Comparison of ENCODE assay signal across 9 mouse cellular contexts in the genomic region with DNA sequence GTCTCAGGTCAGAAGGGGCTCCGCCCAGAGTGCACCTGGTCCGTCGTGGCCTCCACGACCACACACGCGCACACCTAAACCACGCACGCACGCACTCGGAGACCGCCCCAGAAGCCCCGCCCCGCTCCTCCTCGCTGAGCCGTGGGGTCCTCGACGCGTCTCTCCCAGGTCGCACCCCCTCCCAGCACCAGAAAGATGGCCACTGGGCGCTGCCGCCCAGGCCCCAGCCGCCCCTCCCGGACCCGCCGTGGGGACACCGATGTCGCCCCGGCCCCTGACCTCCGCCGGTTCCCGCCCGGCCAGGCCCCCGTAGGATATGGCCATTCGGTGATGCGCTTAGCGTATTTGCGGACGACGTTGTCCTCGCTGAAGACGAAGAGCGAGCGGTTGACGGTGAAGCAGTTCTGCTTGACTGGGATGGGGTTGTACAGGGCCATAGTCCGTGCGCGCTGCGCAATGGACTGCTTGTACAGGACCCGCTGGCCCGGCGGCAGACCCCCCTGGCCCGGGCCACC. TPM values are rescaled to one million over a fixed set of nuclear protein-coding genes. Genes with fewer than 3 reads are reported as not detected.
DNase-seq lines count a peak whose midpoint lies in the region; ATAC-seq and TF ChIP-seq lines count a peak whose summit lies in the region.
"Had no signal": no experiment of that assay in that cellular context is flagged by ENCODE, and none has a peak within 500 bp of the region (broad histone marks: within the 10 kb centered on the region; RNA-seq: fewer than 3 reads in every experiment).

No protein-coding gene starts in this region.

- peak overlapping the region; percentile 94 for H3K4me2 ChIP-seq in heart, embryonic 14.5 days (ENCODE audit: low read length)
- H3K4me2 ChIP-seq in forebrain, embryonic 11.5 days (ENCODE audit: low read depth, low read length, severe bottlenecking), result peak overlapping the region; percentile 98
- H3K4me2 ChIP-seq in midbrain, embryonic 13.5 days (replicated peaks), result peak overlapping the region; percentile 94

- TF ChIP-seq POLR2A in bone marrow macrophage, adult 2 months (IDR thresholded peaks at IDR 0.05; ENCODE audit: borderline replicate concordance, low read depth, low read length), result no peak

- H3K9me3 ChIP-seq in heart, embryonic 14.5 days (ENCODE audit: control insufficient read depth, low read length), result no peaks in the 10 kb centered on the region
- no peaks in the 10 kb centered on the region for H3K9me3 ChIP-seq in forebrain, embryonic 11.5 days (ENCODE audit: control insufficient read depth, low read length)
- no peaks in the 10 kb centered on the region for H3K9me3 ChIP-seq in midbrain, embryonic 13.5 days

- H3K4me3 ChIP-seq in heart, embryonic 14.5 days (ENCODE audit: control insufficient read depth in 1 of 2, insufficient read depth in 1 of 2, low read depth in 1 of 2, low read length in 2 of 2), result peak overlapping the region; percentile 39 to 52
- peak overlapping the region; percentile 76 for H3K4me3 ChIP-seq in bone marrow macrophage, adult 2 months (ENCODE audit: insufficient read depth, low read length)
- H3K4me3 ChIP-seq in forebrain, embryonic 11.5 days (ENCODE audit: low read depth, low read length), result peak overlapping the region; percentile 59
- H3K4me3 ChIP-seq in midbrain, embryonic 13.5 days (replicated peaks), result peak overlapping the region; percentile 78

- no peak overlapping the region for H3K27ac ChIP-seq in heart, embryonic 14.5 days (replicated peaks in 1 of 2; ENCODE audit: control insufficient read depth in 1 of 2, insufficient read depth in 1 of 2, low read depth in 2 of 2, low read length in 2 of 2)
- H3K27ac ChIP-seq in bone marrow macrophage, adult 2 months (ENCODE audit: insufficient read depth, low read depth, low read length), result no peak overlapping the region
- no peak overlapping the region for H3K27ac ChIP-seq in forebrain, embryonic 11.5 days (ENCODE audit: low read depth, low read length)
- H3K27ac ChIP-seq in midbrain, embryonic 13.5 days, result peak overlapping the region; percentile 84

- H3K27me3 ChIP-seq in heart, embryonic 14.5 days (ENCODE audit: control insufficient read depth, insufficient read depth, low read length), result peaks cover 41% of the 10 kb centered on the region
- peaks cover 18% of the 10 kb centered on the region for H3K27me3 ChIP-seq in forebrain, embryonic 11.5 days (ENCODE audit: control insufficient read depth, insufficient read depth, low read length)
- peaks cover 18% of the 10 kb centered on the region for H3K27me3 ChIP-seq in midbrain, embryonic 13.5 days

- 0 out of 2 replicates have a peak, but pooled peaks have one; percentile 6 for ATAC-seq in heart, embryonic 14.5 days (ENCODE audit: insufficient number of reproducible peaks, insufficient read depth, low FRiP score, low read depth)
- ATAC-seq in forebrain, embryonic 11.5 days (replicated peaks; ENCODE audit: low FRiP score), result peak; percentile 68
- peak; percentile 75 for ATAC-seq in midbrain, embryonic 13.5 days

- under 1% methylated on average over 49 of the region's 52 CpGs for WGBS in heart, embryonic 14.5 days
- under 1% methylated on average over 52 of the region's 52 CpGs for WGBS in forebrain, embryonic 11.5 days
- WGBS in midbrain, embryonic 13.5 days, result under 1% methylated on average over 52 of the region's 52 CpGs

- no peak for TF ChIP-seq CTCF in bone marrow macrophage, adult 2 months (IDR thresholded peaks at IDR 0.05; ENCODE audit: low read depth, low read length)

- intact Hi-C loops in heart, postnatal 14 days (cut with DNase I), result no loop called here

- no peaks in the 10 kb centered on the region for H3K36me3 ChIP-seq in heart, embryonic 14.5 days (ENCODE audit: control insufficient read depth, insufficient read depth, low read length)
- no peaks in the 10 kb centered on the region for H3K36me3 ChIP-seq in forebrain, embryonic 11.5 days (ENCODE audit: control insufficient read depth, insufficient read depth, low read length)
- H3K36me3 ChIP-seq in midbrain, embryonic 13.5 days, result peaks cover 15% of the 10 kb centered on the region

- no peak for DNase-seq in heart, postnatal 14 days
- DNase-seq in forebrain, embryonic 11.5 days (ENCODE audit: low spot score), result peak; percentile 70
- DNase-seq in layer of hippocampus, adult 9-11 months, result peak; percentile 52
- no peak for DNase-seq in T-cell, adult 2 months (ENCODE audit: low spot score)
- DNase-seq in yolk sac, embryonic 10.5 days (ENCODE audit: low spot score), result no peak

- H3K9ac ChIP-seq in heart, embryonic 14.5 days (ENCODE audit: low read length), result no peak overlapping the region
- H3K9ac ChIP-seq in forebrain, embryonic 11.5 days (ENCODE audit: low read length), result peak overlapping the region; percentile 52
- H3K9ac ChIP-seq in midbrain, embryonic 13.5 days (replicated peaks), result peak overlapping the region; percentile 85

- peaks cover 6 to 10% of the 10 kb centered on the region in 2 experiments; a peak in 3 of 4 replicates for H3K4me1 ChIP-seq in heart, embryonic 14.5 days (ENCODE audit: control insufficient read depth in 2 of 2, insufficient read depth in 2 of 2, low read length in 2 of 2)
- peaks cover 16% of the 10 kb centered on the region for H3K4me1 ChIP-seq in bone marrow macrophage, adult 2 months (ENCODE audit: control insufficient read depth, insufficient read depth, low read length)
- no peaks in the 10 kb centered on the region; the same call in 1 of the 2 replicates for H3K4me1 ChIP-seq in forebrain, embryonic 11.5 days (replicated peaks; ENCODE audit: control insufficient read depth, insufficient read depth, low read length)
- peaks cover 42% of the 10 kb centered on the region for H3K4me1 ChIP-seq in midbrain, embryonic 13.5 days (replicated peaks)

RNA-seq across cellular contexts. Expression of a gene that starts 0.4 kb away (rescaled TPM):
- polyA plus RNA-seq in heart, embryonic 14.5 days (2014; fragmentation: Nextera tagmentation; extraction: Ambion mirVana), result 0.15 and 0.28 TPM in 2 replicates
- total RNA-seq in heart, postnatal 14 days (2021), result under 1 TPM; 0.27 to 0.29 TPM
- polyA plus RNA-seq in bone marrow macrophage, adult 2 months (2012; ENCODE audit: insufficient read depth, insufficient read length, missing spikeins), result 0.16 and 0.52 TPM in 2 replicates
- polyA plus RNA-seq in forebrain, embryonic 11.5 days (2014; fragmentation: Nextera tagmentation; extraction: Ambion mirVana), result 1.6 and 1.8 TPM in 2 replicates
- polyA plus RNA-seq in midbrain, embryonic 13.5 days (2015; fragmentation: Nextera tagmentation; extraction: Ambion mirVana), result 8.1 and 8.7 TPM in 2 replicates
- total RNA-seq: MEL had no signal

Comparison
In these comparisons a context has a peak if more than half of its experiments do, and no peak if none do; other contexts are left out.
1. ATAC-seq: peak in every context shown above with its lines; median percentile 75 in midbrain, embryonic 13.5 days; 68 in forebrain, embryonic 11.5 days; 6 in heart, embryonic 14.5 days.
2. DNase-seq: peak in forebrain, embryonic 11.5 days (single experiment) and layer of hippocampus, adult 9-11 months (single experiment); none in heart, postnatal 14 days (0 of 2), T-cell, adult 2 months (single experiment) and yolk sac, embryonic 10.5 days (single experiment).
3. Peak in every context shown above with its lines, with median percentiles within 50 percentile points of each other: H3K4me2 ChIP-seq and H3K4me3 ChIP-seq.